Mouse (Mus musculus) limb, embryonic 10.5 days (tissue): ENCODE measurements at regions not wholly inside any gene's neighbourhood (a gene's known extent, or its start where the extent isn't known, plus 50 kb on each side); places are given as distances from the start of the nearest gene placed in this dataset.

Experiments
- DNase-seq: peaks from one replicate; pipeline ENCODE4 v3.0.0-alpha.2; 2017; ENCODE audit warnings: low spot score
- H3K27ac ChIP-seq: fragments of 300-500 bp; sonication (generic); 2 replicates; pipeline ENCODE4 v1.5.1; 2016; ENCODE audit warnings: mild to moderate bottlenecking
- H3K27me3 ChIP-seq: fragments of 300-500 bp; sonication (generic); 2 replicates; pipeline ENCODE4 v1.6.1; 2016; ENCODE audit warnings: low read depth, mild to moderate bottlenecking; ENCODE audit not compliant: poor library complexity, severe bottlenecking
- H3K36me3 ChIP-seq: fragments of 300-500 bp; sonication (generic); 2 replicates; pipeline ENCODE4 v1.6.1; 2016; ENCODE audit warnings: mild to moderate bottlenecking, moderate library complexity
- H3K4me1 ChIP-seq: fragments of 300-500 bp; sonication (generic); 2 replicates; pipeline ENCODE4 v1.6.1; 2016
- H3K4me3 ChIP-seq: fragments of 300-500 bp; sonication (generic); 2 replicates; pipeline ENCODE4 v1.5.1; 2016; ENCODE audit warnings: mild to moderate bottlenecking, moderate library complexity
- H3K9me3 ChIP-seq: fragments of 300-500 bp; sonication (generic); replicated peaks from 2 replicates; pipeline ENCODE4 v1.6.1; 2016; ENCODE audit warnings: mild to moderate bottlenecking
- WGBS: fragments of 180-500 bp; shearing (Covaris S2); methylation state at CpG from one replicate; pipeline ENCODE4 v1.1.7; 2016; 5-methylcytosine and 5-hydroxymethylcytosine counted together

DNA sequence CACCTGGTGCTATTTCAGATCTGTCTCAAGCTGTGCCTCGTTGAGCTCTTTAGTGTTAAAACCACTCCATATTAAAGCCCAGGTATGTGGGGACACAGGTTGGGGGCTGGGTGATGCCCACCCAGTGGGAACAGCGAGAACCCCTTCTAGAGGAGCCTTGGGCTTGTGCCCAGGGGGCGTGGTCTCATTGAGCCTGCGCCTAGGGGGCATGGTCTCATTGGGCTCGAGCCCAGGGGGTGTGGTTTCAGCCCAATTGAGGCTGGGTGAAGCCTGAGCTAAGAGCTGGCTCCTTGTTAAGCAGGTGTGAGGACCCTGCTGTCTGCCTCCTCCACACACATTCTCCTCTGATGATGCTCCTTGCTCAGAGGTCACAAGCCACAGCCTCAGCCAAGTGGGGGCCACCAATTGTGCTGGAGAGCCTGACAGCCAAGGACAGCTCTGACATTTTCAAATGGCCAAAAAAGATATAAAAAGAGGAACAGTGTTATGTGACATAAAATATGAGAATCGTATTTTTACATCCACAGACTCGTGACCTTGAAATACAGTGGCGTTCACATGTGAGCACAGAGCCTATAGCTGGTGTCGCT is 90.7 kb upstream of the Ajap1 start:
- no peaks in the 10 kb centered on the region for H3K9me3 ChIP-seq
- DNase-seq: no peak
- H3K27me3 ChIP-seq: 0 out of 2 replicates have a peak, but pooled peaks cover 3% of the 10 kb centered on the region
- H3K36me3 ChIP-seq: no peaks in the 10 kb centered on the region
- no peak overlapping the region for H3K27ac ChIP-seq
- WGBS: 51% methylated on average over 9 of the region's 9 CpGs
- H3K4me1 ChIP-seq: peaks cover 4% of the 10 kb centered on the region; the same call in 1 of the 2 replicates
- no peak overlapping the region for H3K4me3 ChIP-seq

DNA sequence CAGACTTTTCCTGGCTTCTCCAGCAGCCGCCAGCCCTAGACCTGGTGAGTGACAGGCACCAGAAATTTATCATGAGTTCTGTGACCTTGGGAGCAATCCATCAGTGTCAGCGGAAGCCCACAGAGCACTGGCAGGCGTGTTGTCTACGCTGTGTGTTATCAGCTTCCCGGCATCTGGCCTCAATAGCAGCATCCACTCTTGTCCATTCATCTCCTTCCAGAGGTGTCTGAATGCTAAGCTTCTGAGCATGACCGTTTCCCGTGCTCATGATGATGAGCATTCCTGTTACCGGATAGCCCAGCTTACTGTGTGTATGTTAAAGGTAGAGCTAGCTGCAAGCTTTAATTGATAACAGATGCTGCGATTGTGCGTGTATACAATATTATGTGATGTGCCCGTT is 110.7 kb upstream of the Ajap1 start:
- no peak overlapping the region for H3K4me3 ChIP-seq
- WGBS: 53% methylated on average over 11 of the region's 11 CpGs
- H3K27ac ChIP-seq: no peak overlapping the region
- H3K4me1 ChIP-seq: peaks cover 13% of the 10 kb centered on the region
- no peaks in the 10 kb centered on the region for H3K9me3 ChIP-seq
- no peaks in the 10 kb centered on the region for H3K27me3 ChIP-seq
- no peak for DNase-seq
- no peaks in the 10 kb centered on the region for H3K36me3 ChIP-seq

DNA sequence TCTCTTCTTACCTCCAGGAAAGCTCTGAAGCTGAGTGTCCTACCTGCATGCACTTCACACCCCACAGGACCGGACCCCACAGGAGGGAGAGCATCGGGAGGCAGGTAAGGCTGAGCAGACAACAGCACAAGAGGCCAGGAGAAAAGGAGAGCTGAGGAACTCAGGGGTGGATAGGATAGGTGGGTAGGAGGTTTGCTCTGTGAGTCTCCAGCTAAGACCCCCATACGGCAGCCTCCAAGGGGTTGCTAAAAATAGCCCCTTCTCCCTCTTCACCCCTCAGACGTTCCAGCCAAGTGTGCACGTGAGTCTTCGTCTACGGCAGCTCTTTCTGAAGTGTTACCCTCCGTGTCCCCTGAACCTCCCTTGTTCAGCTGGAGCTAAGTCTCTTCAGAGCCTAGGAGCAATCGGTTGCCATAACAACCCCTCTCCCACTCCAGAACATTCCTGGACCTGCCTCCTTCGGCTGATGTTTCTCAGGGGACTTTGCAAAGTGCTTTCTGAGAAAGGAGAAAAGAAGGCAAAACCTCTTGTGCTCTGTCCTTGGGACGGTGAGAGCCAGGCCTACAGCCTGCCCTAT is 117.3 kb upstream of the Ajap1 start:
- no peak overlapping the region for H3K4me3 ChIP-seq
- DNase-seq: no peak

DNA sequence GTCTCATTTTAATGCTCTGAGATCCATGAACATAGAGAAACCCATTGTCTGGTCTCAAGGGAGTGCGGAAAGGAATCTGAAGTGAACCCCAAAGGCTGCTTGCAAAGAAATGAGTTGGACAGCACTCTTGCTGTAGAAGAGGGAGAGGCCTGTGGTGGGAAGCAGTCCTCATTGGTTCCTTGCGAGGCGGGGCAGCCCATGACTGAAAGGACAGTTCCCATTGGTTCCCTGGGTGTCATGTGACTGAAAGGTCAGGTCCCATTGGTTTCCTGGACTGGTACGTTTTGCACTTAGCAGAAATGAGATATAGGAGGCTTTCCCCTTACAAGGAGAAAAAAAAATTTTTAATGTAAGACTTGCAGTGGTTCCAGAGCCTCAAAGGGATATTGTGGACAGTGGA is 119.9 kb upstream of the Ajap1 start:
- DNase-seq: no peak
- Histone ChIP-seq H3K36me3 (no peaks in the 10 kb centered on the region), H3K27ac (no peak overlapping the region), H3K4me3 (no peak overlapping the region), H3K27me3 (no peaks in the 10 kb centered on the region), H3K9me3 (no peaks in the 10 kb centered on the region), H3K4me1 (no peaks in the 10 kb centered on the region)
- 89% methylated on average over 4 of the region's 4 CpGs for WGBS

More for the DNA sequence above, 117.3 kb upstream of the Ajap1 start:
- H3K27me3 ChIP-seq: no peaks in the 10 kb centered on the region
- H3K9me3 ChIP-seq: no peaks in the 10 kb centered on the region
- no peaks in the 10 kb centered on the region for H3K4me1 ChIP-seq
- WGBS: 87% methylated on average over 11 of the region's 11 CpGs
- no peak overlapping the region for H3K27ac ChIP-seq
- H3K36me3 ChIP-seq: no peaks in the 10 kb centered on the region

DNA sequence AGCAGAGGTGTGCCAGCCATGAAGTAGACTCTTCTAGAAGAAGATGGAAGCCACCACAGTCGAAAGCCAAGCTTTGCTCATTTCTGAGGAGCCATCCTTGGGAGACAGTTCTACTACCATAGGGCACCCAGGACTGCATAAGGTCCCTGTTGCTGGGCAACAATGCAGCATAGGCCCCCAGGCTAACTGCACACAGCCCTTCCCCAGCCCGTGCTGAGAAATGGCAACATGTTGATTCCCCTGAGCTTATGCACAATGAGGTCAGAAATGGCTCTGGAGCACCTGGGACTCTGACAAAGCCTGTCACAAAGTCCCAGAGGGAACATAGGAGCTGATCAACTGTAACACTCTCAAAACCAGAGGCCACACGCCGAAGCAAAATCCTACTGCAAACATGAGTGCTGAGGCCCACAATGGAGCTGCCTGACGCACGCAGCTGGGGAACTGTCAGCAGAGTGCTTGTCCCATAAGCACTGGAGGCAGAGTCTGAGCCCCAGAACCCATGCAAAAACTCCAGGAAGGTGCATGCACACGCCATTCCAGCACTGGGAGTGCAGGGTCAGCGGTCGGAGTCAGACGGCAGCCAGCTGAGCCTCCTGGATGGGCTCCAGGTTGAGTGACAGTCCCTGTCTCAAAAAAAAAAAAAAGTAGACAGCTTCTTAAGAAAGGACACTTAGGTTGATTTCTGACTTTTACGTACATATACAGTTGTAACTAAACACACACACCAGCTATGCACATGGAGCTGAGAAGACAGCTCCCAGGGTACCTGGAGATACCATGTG is 120.6 kb upstream of the Ajap1 start:
- no peak for DNase-seq

DNA sequence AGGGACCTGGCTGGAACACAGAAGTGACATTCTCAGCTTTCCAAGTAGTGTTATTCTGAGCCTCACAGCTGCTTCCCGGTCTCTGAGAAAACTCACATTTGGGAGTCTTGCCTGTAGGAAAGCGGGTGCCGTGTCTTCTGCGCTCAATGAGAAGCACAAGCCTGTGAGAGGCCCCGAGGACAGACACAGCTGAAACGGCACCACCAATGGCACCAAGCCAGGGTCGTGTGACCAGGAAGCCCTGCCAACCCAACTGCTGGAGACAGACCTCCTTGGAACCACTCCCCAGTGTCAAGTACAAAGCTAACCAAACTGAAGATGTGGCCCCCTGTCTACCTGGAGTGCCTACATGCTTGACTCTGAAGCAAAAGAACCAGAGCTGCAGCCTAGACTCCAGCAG is 121.3 kb upstream of the Ajap1 start:
- Histone ChIP-seq H3K4me1 (no peaks in the 10 kb centered on the region), H3K4me3 (no peak overlapping the region), H3K27me3 (no peaks in the 10 kb centered on the region), H3K9me3 (no peaks in the 10 kb centered on the region), H3K36me3 (no peaks in the 10 kb centered on the region), H3K27ac (no peak overlapping the region)
- WGBS: 92% methylated on average over 7 of the region's 7 CpGs
- no peak for DNase-seq

More for the DNA sequence above, 120.6 kb upstream of the Ajap1 start:
- H3K4me3 ChIP-seq: no peak overlapping the region
- H3K4me1 ChIP-seq: no peaks in the 10 kb centered on the region
- H3K36me3 ChIP-seq: no peaks in the 10 kb centered on the region
- 88% methylated on average over 11 of the region's 11 CpGs for WGBS
- H3K27me3 ChIP-seq: no peaks in the 10 kb centered on the region
- no peak overlapping the region for H3K27ac ChIP-seq
- H3K9me3 ChIP-seq: no peaks in the 10 kb centered on the region

DNA sequence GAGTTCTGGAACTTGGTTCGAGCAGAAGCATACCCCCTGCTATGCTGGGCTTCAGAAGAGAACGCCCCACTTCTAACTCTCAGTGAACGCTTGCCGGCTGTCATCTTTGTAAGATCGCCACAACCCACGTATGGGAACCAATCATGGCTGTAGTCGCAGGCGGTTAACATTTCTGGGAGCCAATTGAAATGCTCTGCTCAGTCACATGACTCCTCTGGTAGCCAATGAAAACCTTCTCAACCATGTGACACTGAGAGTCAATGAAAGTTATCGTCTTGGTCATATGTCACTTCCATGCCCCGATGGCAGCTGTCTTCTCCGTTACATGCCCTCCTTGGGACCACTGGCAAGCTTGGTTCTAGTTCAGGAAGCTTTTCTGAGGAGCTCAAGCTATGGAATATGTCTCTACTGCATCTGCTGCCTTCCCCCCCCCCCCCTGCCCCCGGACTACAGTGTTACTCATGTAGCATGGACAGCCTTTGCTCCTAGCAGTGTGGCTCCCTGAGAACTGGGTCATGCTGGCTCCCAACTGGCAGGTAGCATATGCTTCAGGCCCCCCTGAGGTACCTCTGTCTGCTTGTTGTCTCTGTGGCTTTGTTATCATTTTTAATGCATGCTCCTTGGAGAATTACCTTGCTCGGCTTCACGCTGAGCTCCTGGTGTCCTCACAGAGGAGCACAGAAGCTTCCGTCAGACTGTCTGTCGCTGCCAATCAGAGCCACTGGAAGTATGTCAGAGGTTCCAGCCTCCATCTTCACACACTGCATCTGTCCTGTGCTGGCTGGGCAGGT is 122.3 kb upstream of the Ajap1 start:
- no peaks in the 10 kb centered on the region for H3K4me1 ChIP-seq
- no peaks in the 10 kb centered on the region for H3K27me3 ChIP-seq
- no peak overlapping the region for H3K4me3 ChIP-seq
- H3K27ac ChIP-seq: no peak overlapping the region; the same call in 1 of the 2 replicates
- WGBS: 91% methylated on average over 16 of the region's 16 CpGs
- no peaks in the 10 kb centered on the region for H3K9me3 ChIP-seq
- DNase-seq: no peak
- H3K36me3 ChIP-seq: no peaks in the 10 kb centered on the region

DNA sequence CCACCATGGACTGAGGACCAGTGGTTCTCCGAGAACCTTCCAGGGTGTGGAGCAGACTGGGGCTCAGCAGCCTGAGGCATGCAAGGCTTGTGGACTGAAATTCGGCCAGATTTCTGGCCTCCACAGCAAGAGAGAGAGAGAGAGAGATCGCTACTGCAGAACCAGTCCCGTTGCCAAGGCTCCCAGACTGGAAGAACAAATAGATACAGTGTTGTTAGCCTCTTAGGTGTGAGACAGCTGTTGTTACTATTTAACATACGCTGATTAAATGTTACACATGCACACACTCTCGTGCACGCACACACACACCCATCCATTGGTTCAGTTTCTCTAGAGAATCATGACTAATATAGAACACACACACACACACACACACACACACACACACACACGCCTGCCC is 133.4 kb upstream of the Ajap1 start:
- H3K4me3 ChIP-seq: no peak overlapping the region
- H3K27ac ChIP-seq: no peak overlapping the region
- no peaks in the 10 kb centered on the region for H3K9me3 ChIP-seq
- H3K27me3 ChIP-seq: no peaks in the 10 kb centered on the region
- H3K4me1 ChIP-seq: no peaks in the 10 kb centered on the region
- no peaks in the 10 kb centered on the region for H3K36me3 ChIP-seq
- 90% methylated on average over 8 of the region's 8 CpGs for WGBS
- no peak for DNase-seq

DNA sequence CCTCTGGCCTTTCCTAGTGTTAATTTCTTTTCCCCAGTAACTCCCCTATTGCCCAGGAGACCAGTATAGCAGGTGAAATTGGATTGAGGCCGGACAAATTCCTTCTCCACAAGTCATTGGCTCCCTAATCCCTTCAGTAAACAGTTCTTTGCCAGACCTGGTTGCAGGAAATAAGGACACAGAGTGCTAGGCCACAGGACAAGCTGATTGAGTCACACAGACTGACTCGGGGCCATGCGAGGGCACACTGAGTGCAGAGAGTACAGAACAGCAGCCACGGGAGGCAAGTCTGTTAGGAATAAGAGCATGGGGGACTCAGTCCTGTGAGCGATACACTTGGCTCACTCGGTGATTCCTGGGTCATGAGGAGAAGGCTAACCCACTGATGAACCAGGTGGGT is 134.3 kb upstream of the Ajap1 start:
- Histone ChIP-seq H3K4me1 (no peaks in the 10 kb centered on the region), H3K27ac (no peak overlapping the region), H3K36me3 (no peaks in the 10 kb centered on the region), H3K9me3 (no peaks in the 10 kb centered on the region), H3K4me3 (no peak overlapping the region), H3K27me3 (no peaks in the 10 kb centered on the region)
- no peak for DNase-seq
- 85% methylated on average over 6 of the region's 6 CpGs for WGBS

DNA sequence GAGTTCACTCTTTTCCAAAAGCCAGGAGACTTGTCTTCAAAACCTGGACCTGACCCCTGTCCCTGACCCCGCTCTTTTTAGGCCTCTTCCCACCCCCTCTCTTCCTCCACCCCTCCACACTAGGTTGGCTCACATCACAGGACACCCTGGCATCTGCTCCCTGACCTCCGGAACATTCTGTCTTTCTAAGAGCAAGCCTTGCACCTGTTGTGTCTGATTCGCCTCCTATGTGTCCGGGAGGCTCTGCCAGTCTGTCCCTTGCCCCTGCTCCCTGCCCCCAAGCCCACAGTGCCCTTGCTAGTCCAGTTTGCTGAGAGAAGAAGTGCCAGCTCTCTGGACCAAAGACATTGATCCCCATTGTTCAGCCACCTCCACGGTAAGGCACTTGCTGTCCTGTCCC is 138.3 kb upstream of the Ajap1 start:
- Histone ChIP-seq H3K27ac (no peak overlapping the region), H3K9me3 (no peaks in the 10 kb centered on the region), H3K4me1 (no peaks in the 10 kb centered on the region), H3K27me3 (no peaks in the 10 kb centered on the region), H3K4me3 (no peak overlapping the region), H3K36me3 (no peaks in the 10 kb centered on the region)
- no peak for DNase-seq
- WGBS: 83% methylated on average over 5 of the region's 5 CpGs

DNA sequence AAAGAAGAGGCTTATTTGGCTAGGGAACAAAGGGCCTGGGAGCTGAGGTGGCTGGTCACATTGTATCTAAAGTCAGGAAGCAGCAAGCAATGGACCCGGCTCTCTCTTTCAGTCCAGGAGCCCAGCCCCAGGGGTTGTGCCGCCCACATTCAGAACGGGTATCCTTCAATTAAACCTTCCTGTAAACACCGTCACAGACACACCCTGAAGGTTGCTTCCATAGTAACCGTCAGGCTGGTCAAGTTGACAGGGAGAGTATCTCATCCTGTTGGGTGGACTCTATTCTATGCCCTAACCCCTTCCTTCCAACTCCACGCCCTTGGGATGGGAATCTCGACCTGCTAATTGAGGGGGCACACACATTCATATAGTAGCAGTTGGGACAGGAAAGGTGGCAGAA is 148.6 kb upstream of the Ajap1 start:
- no peak overlapping the region for H3K27ac ChIP-seq
- DNase-seq: no peak
- no peaks in the 10 kb centered on the region for H3K4me1 ChIP-seq
- H3K4me3 ChIP-seq: no peak overlapping the region
- 81% methylated on average over 7 of the region's 7 CpGs for WGBS
- H3K27me3 ChIP-seq: peaks cover 12% of the 10 kb centered on the region; the same call in 1 of the 2 replicates
- no peaks in the 10 kb centered on the region for H3K9me3 ChIP-seq
- no peaks in the 10 kb centered on the region for H3K36me3 ChIP-seq

DNA sequence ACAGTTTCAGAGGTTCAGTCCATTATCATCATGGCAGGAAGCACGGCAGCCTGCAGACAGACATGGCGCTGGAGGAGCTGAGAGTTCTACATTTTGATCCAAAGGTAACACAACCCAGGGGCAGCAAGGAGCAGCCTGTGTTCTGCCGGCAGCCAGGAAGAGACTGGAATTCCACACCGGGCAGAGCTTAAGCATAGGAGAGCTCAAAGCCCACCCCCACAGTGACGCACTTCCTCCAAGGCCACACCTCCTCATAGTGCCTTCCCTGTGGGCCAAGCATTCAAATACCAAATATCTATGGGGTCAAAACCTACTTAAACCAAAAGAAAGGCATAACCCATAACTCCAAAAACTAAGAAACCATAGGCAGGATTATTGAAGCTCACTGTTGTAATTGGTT is 149.4 kb upstream of the Ajap1 start:
- Histone ChIP-seq H3K27ac (no peak overlapping the region), H3K4me1 (no peaks in the 10 kb centered on the region), H3K9me3 (no peaks in the 10 kb centered on the region), H3K4me3 (no peak overlapping the region), H3K36me3 (no peaks in the 10 kb centered on the region), H3K27me3 (peaks cover 12% of the 10 kb centered on the region; the same call in 1 of the 2 replicates)
- WGBS: 96% methylated on average over 5 of the region's 5 CpGs
- no peak for DNase-seq

DNA sequence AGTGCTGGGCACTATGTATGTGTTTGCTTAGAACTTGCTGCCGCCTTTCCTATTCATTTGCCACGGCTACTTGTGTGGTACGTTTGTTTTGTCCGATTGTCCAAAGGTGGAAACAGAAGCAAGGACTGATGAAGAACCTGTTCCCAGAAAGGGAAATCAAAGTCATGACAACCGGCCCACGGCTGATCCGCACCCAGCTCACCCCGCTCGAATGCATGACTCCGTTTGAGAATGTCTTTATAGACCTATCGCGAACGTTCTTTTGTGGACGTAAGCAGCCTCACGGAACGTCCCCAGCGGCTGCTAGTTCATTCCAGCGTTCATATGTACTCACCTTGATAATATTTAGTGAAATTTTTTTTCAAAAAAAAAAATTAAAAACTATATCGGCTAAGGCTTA is 149.9 kb upstream of the Ajap1 start:
- DNase-seq: no peak
- Histone ChIP-seq H3K27ac (no peak overlapping the region), H3K4me1 (no peaks in the 10 kb centered on the region), H3K4me3 (no peak overlapping the region), H3K36me3 (no peaks in the 10 kb centered on the region), H3K27me3 (peaks cover 12% of the 10 kb centered on the region; the same call in 1 of the 2 replicates), H3K9me3 (no peaks in the 10 kb centered on the region)
- 89% methylated on average over 19 of the region's 19 CpGs for WGBS
